Mouse (Mus musculus): Measurements from ENCODE around the gene Pou2f1. TPM values are rescaled to one million over a fixed set of nuclear protein-coding genes. Genes with fewer than 3 reads are reported as not detected.

The Pou2f1 gene
- total and polyA plus RNA-seq, 3 experiments, result 4.6 to 10.2 TPM; not detected in 1

Other genes with a start within 250 kb of the Pou2f1 start
- 83.6 and 105 TPM in 2 replicates for gene Creg1, start 238.9 kb downstream of the Pou2f1 start, total RNA-seq (2012; rRNA removed)
- 100 to 1,000 TPM in 1 of 2 experiments, not detected in 1; 184 TPM for gene Creg1, start 238.9 kb downstream of the Pou2f1 start, polyA plus RNA-seq (2012; ENCODE audit: insufficient read depth in 1 of 2, insufficient read length in 2 of 2, low read depth in 1 of 2, low replicate concordance in 2 of 2, missing spikeins in 1 of 2)
- 1.3 and 1.5 TPM in 2 replicates for gene Cd247, start 214.0 kb downstream of the Pou2f1 start, total RNA-seq (2012; rRNA removed)
- 1 to 10 TPM in 1 of 2 experiments, not detected in 1; 1.7 TPM for gene Cd247, start 214.0 kb downstream of the Pou2f1 start, polyA plus RNA-seq (2012; ENCODE audit: insufficient read depth in 1 of 2, insufficient read length in 2 of 2, low read depth in 1 of 2, low replicate concordance in 2 of 2, missing spikeins in 1 of 2)
- gene Dusp27, start 125.2 kb upstream of the Pou2f1 start, total RNA-seq (2012; rRNA removed), result not detected in 2 replicates
- gene Dusp27, start 125.2 kb upstream of the Pou2f1 start, polyA plus RNA-seq (2012; ENCODE audit: insufficient read depth in 1 of 2, insufficient read length in 2 of 2, low read depth in 1 of 2, low replicate concordance in 2 of 2, missing spikeins in 1 of 2), result not detected
- not detected in 2 replicates for gene Gpa33, start 127.6 kb upstream of the Pou2f1 start, total RNA-seq (2012; rRNA removed)
- gene Gpa33, start 127.6 kb upstream of the Pou2f1 start, polyA plus RNA-seq (2012; ENCODE audit: insufficient read depth in 1 of 2, insufficient read length in 2 of 2, low read depth in 1 of 2, low replicate concordance in 2 of 2, missing spikeins in 1 of 2), result not detected
- gene Mael, start 236.1 kb upstream of the Pou2f1 start, total RNA-seq (2012; rRNA removed), result not detected in 2 replicates
- not detected for gene Mael, start 236.1 kb upstream of the Pou2f1 start, polyA plus RNA-seq (2012; ENCODE audit: insufficient read depth in 1 of 2, insufficient read length in 2 of 2, low read depth in 1 of 2, low replicate concordance in 2 of 2, missing spikeins in 1 of 2)

All from MEL (cell line).